Mouse (Mus musculus) embryo, embryonic 10.5 days (tissue): ENCODE measurements around the gene Apom.

Experiments
- DNase-seq: peaks from one replicate; pipeline ENCODE4 v3.0.0-alpha.2; 2015; ENCODE audit warnings: low spot score

The Apom gene

GRCm38 (mm10) chr17:35096597-35096996, 35.3 kb downstream of the Apom start:
- no peak for DNase-seq

- DNase-seq: no peak
Observed at GRCm38 (mm10) chr17:35094475-35095365, 37.1 kb downstream of the Apom start.

GRCm38 (mm10) chr17:35092403-35093198, 39.2 kb downstream of the Apom start:
- DNase-seq: no peak

- DNase-seq: no peak
Observed at GRCm38 (mm10) chr17:35090166-35090932, 41.5 kb downstream of the Apom start.

GRCm38 (mm10) chr17:35088825-35089644, 42.8 kb downstream of the Apom start, which contains the start of gene Abhd16a:
Abhd16a (plus strand) TSS chr17:35089263.
- peak; percentile 96 for DNase-seq

- DNase-seq: no peak
Observed at GRCm38 (mm10) chr17:35088151-35088550, 43.7 kb downstream of the Apom start.

- no peak for DNase-seq
Observed at GRCm38 (mm10) chr17:35085208-35085865, 46.5 kb downstream of the Apom start, which contains the start of gene Ly6g6f. Ly6g6f (minus strand) TSS chr17:35085610.

- DNase-seq: no peak
Observed at GRCm38 (mm10) chr17:35083929-35084497, 47.8 kb downstream of the Apom start.

GRCm38 (mm10) chr17:35082841-35083576, 48.8 kb downstream of the Apom start:
- no peak for DNase-seq

- no peak for DNase-seq
Observed at GRCm38 (mm10) chr17:35080710-35081109, 51.1 kb downstream of the Apom start.

- DNase-seq: no peak
Observed at GRCm38 (mm10) chr17:35080248-35080647, 51.6 kb downstream of the Apom start.

GRCm38 (mm10) chr17:35079778-35080177, 52.1 kb downstream of the Apom start:
- DNase-seq: no peak
